Comparison of ENCODE assay signal across 18 mouse cellular contexts in the genomic region with DNA sequence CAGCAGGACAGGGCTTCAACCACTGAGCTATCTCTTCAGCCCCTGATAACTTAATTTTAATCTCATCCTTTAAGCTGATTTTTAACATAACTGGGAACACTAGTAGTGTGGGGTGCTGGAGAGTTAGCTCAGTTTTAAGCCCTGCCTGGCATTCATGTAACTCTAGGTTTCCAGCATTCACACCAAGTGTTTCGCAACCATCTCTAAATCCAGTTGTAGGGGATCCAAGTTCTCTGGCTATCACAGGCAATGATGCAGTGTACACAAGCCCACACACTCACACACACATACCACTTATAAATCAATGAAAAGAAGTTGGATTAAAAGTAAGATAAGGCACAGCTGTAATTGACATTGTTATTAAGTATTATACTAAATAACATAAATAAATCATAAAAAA. TPM values are rescaled to one million over a fixed set of nuclear protein-coding genes. Genes with fewer than 3 reads are reported as not detected.
DNase-seq lines count a peak whose midpoint lies in the region; ATAC-seq and TF ChIP-seq lines count a peak whose summit lies in the region.
"Had no signal": no experiment of that assay in that cellular context is flagged by ENCODE, and none has a peak within 500 bp of the region (broad histone marks: within the 10 kb centered on the region; RNA-seq: fewer than 3 reads in every experiment).

No protein-coding gene starts in this region.

- H3K9ac ChIP-seq in liver, adult 2 months (ENCODE audit: low read depth, low read length): no peak overlapping the region
- H3K9ac ChIP-seq: liver, embryonic 14.5 days; midbrain, embryonic 12.5 days had no signal

- no peaks in the 10 kb centered on the region for H3K4me1 ChIP-seq in liver, adult 2 months (ENCODE audit: control insufficient read depth, insufficient read depth, low read length)
- H3K4me1 ChIP-seq: midbrain, embryonic 12.5 days had no signal

- H3K36me3 ChIP-seq in liver, adult 2 months (ENCODE audit: control insufficient read depth, insufficient read depth, low read length): peaks cover 29% of the 10 kb centered on the region

- no peak for TF ChIP-seq CTCF in liver, adult 2 months (IDR thresholded peaks at IDR 0.05; ENCODE audit: low read depth, low read length)

- no peak for TF ChIP-seq POLR2A in liver, adult 2 months (IDR thresholded peaks at IDR 0.05; ENCODE audit: extremely low read depth, insufficient read depth, low read length)

- no peak overlapping the region for H3K4me3 ChIP-seq in liver, adult 2 months (ENCODE audit: insufficient read depth, low read depth, low read length)
- H3K4me3 ChIP-seq: heart, adult 2 months; layer of hippocampus, adult 2 months; midbrain, embryonic 12.5 days had no signal

- no peak overlapping the region for H3K27ac ChIP-seq in liver, adult 2 months (replicated peaks; ENCODE audit: insufficient read depth, low read depth, low read length)
- H3K27ac ChIP-seq: heart, adult 2 months; layer of hippocampus, adult 2 months; liver, embryonic 14.5 days; midbrain, embryonic 12.5 days; stomach, postnatal 0 days had no signal

- no peak for ATAC-seq in megakaryocyte, adult 5-6 weeks (ENCODE audit: poor library complexity, severe bottlenecking)
- ATAC-seq: forebrain, embryonic 14.5 days; intestine, postnatal 0 days had no signal

- DNase-seq in liver, adult 2 months (ENCODE audit: extremely low read depth, low read depth, low spot score): peak; percentile 92
- no peak for DNase-seq in liver
- DNase-seq in urinary bladder, postnatal 14 days (ENCODE audit: low spot score): peak; percentile 8
- no peak for DNase-seq in urinary bladder, postnatal 10 days (ENCODE audit: low spot score)
- DNase-seq in lung, postnatal 14 days: peak; percentile 8
- no peak for DNase-seq in spleen, postnatal 36 days (ENCODE audit: low spot score in 2 of 2)
- DNase-seq: adrenal gland, postnatal 25 days; cerebellum, adult 9-10 months; kidney, postnatal 25 days; layer of hippocampus, postnatal 36 days had no signal

- H3K79me2 ChIP-seq in liver, adult 2 months (ENCODE audit: control insufficient read depth, insufficient read depth, low read length): no peaks in the 10 kb centered on the region

- no peaks in the 10 kb centered on the region for H3K27me3 ChIP-seq in liver, adult 2 months (ENCODE audit: control insufficient read depth, insufficient read depth, low read length)
- H3K27me3 ChIP-seq: midbrain, embryonic 12.5 days had no signal

- WGBS in liver, adult 2 months: 22% methylated on average over 1 of the region's 1 CpGs

RNA-seq across cellular contexts. Expression of a gene that starts 54.7 kb away (rescaled TPM):
- total RNA-seq in liver, adult 2 months (2014; rRNA removed): 19.4 and 23.5 TPM in 2 replicates
- polyA plus RNA-seq in liver, adult 2 months (2012; rRNA removed): 15.1 and 15.5 TPM in 2 replicates
- 48.7 and 57.3 TPM in 2 replicates for total RNA-seq in megakaryocyte, adult 5-6 weeks (2015)
- total RNA-seq in megakaryocyte, adult 5-6 weeks (2017): 45.0 and 47.5 TPM in 2 replicates

RNA-seq across cellular contexts. Expression of a gene that starts 54.9 kb away (rescaled TPM):
- total RNA-seq in liver, adult 2 months (2014; rRNA removed): 32.5 and 38.4 TPM in 2 replicates
- polyA plus RNA-seq in liver, adult 2 months (2012; rRNA removed): 7.2 and 11.2 TPM in 2 replicates
- total RNA-seq in megakaryocyte, adult 5-6 weeks (2015): 15.3 and 15.7 TPM in 2 replicates
- total RNA-seq in megakaryocyte, adult 5-6 weeks (2017): 18.0 and 48.9 TPM in 2 replicates

Comparison
In these comparisons a context has a peak if more than half of its experiments do, and no peak if none do; other contexts are left out.
1. DNase-seq: peak in liver, adult 2 months (single experiment), urinary bladder, postnatal 14 days (single experiment) and lung, postnatal 14 days (single experiment); none in liver (single experiment), urinary bladder, postnatal 10 days (single experiment) and spleen, postnatal 36 days (0 of 2).